Mouse (Mus musculus): ENCODE results near the gene Plce1. TPM values are rescaled to one million over a fixed set of nuclear protein-coding genes. Genes with fewer than 3 reads are reported as not detected.

Plce1 gene
- polyA plus RNA-seq, 1 experiment from 2014 or later = 5.0 TPM

- H3K4me1 ChIP-seq (replicated peaks) = no peaks in the 10 kb centered on the region
- no peaks in the 10 kb centered on the region for H3K27me3 ChIP-seq (ENCODE audit: insufficient read depth, poor library complexity, severe bottlenecking)
- WGBS = 73% methylated on average over 6 of the region's 6 CpGs
- H3K36me3 ChIP-seq = peaks cover 13% of the 10 kb centered on the region; the same call in 1 of the 2 replicates
- DNase-seq (ENCODE audit: low spot score) = no peak
- H3K9me3 ChIP-seq = no peaks in the 10 kb centered on the region
- no peak overlapping the region for H3K4me3 ChIP-seq
- no peak overlapping the region for H3K27ac ChIP-seq
Measured at GRCm38 (mm10) chr19:38728842-38729241, 247.9 kb downstream of the Plce1 start.

GRCm38 (mm10) chr19:38729264-38729663 is 248.4 kb downstream of the Plce1 start:
- Histone ChIP-seq H3K4me1 (replicated peaks) (no peaks in the 10 kb centered on the region), H3K27me3 (ENCODE audit: insufficient read depth, poor library complexity, severe bottlenecking) (no peaks in the 10 kb centered on the region), H3K36me3 (peaks cover 15% of the 10 kb centered on the region; the same call in 1 of the 2 replicates), H3K27ac (no peak overlapping the region), H3K9me3 (0 out of 2 replicates have a peak, but pooled peaks cover 2% of the 10 kb centered on the region), H3K4me3 (no peak overlapping the region)
- 24% methylated on average over 3 of the region's 3 CpGs for WGBS
- no peak for DNase-seq (ENCODE audit: low spot score)

- 0 out of 2 replicates have a peak, but pooled peaks cover 5% of the 10 kb centered on the region for H3K4me1 ChIP-seq (replicated peaks)
- 83% methylated on average over 8 of the region's 8 CpGs for WGBS
- 0 out of 2 replicates have a peak, but pooled peaks cover 1% of the 10 kb centered on the region for H3K36me3 ChIP-seq
- no peaks in the 10 kb centered on the region for H3K9me3 ChIP-seq
- H3K27ac ChIP-seq = no peak overlapping the region
- DNase-seq (ENCODE audit: low spot score) = no peak
- H3K27me3 ChIP-seq (ENCODE audit: insufficient read depth, poor library complexity, severe bottlenecking) = no peaks in the 10 kb centered on the region
- no peak overlapping the region for H3K4me3 ChIP-seq
Measured at GRCm38 (mm10) chr19:38744546-38744945, 263.6 kb downstream of the Plce1 start.

- 68% methylated on average over 10 of the region's 10 CpGs for WGBS
- no peak overlapping the region for H3K27ac ChIP-seq
- DNase-seq (ENCODE audit: low spot score) = no peak
- no peak overlapping the region for H3K4me3 ChIP-seq
- H3K36me3 ChIP-seq = 0 out of 2 replicates have a peak, but pooled peaks cover 6% of the 10 kb centered on the region
- 0 out of 2 replicates have a peak, but pooled peaks cover 5% of the 10 kb centered on the region for H3K4me1 ChIP-seq (replicated peaks)
- H3K27me3 ChIP-seq (ENCODE audit: insufficient read depth, poor library complexity, severe bottlenecking) = no peaks in the 10 kb centered on the region
- H3K9me3 ChIP-seq = no peaks in the 10 kb centered on the region
Measured at GRCm38 (mm10) chr19:38745810-38746491, 265.0 kb downstream of the Plce1 start.

GRCm38 (mm10) chr19:38746492-38747014 is 265.6 kb downstream of the Plce1 start:
- no peak overlapping the region for H3K4me3 ChIP-seq
- WGBS = 68% methylated on average over 6 of the region's 6 CpGs
- H3K4me1 ChIP-seq (replicated peaks) = 0 out of 2 replicates have a peak, but pooled peaks cover 5% of the 10 kb centered on the region
- DNase-seq (ENCODE audit: low spot score) = no peak
- no peaks in the 10 kb centered on the region for H3K27me3 ChIP-seq (ENCODE audit: insufficient read depth, poor library complexity, severe bottlenecking)
- H3K27ac ChIP-seq = no peak overlapping the region
- H3K9me3 ChIP-seq = no peaks in the 10 kb centered on the region
- 0 out of 2 replicates have a peak, but pooled peaks cover 6% of the 10 kb centered on the region for H3K36me3 ChIP-seq

GRCm38 (mm10) chr19:38750192-38750591 is 269.3 kb downstream of the Plce1 start:
- Histone ChIP-seq H3K27me3 (ENCODE audit: insufficient read depth, poor library complexity, severe bottlenecking) (no peaks in the 10 kb centered on the region), H3K36me3 (0 out of 2 replicates have a peak, but pooled peaks cover 6% of the 10 kb centered on the region), H3K27ac (no peak overlapping the region), H3K4me1 (replicated peaks) (0 out of 2 replicates have a peak, but pooled peaks cover 5% of the 10 kb centered on the region), H3K9me3 (no peaks in the 10 kb centered on the region), H3K4me3 (no peak overlapping the region)
- WGBS = 67% methylated on average over 4 of the region's 4 CpGs
- no peak for DNase-seq (ENCODE audit: low spot score)

- WGBS = 93% methylated on average over 3 of the region's 3 CpGs
- Histone ChIP-seq H3K4me3 (no peak overlapping the region), H3K36me3 (peaks cover 14% of the 10 kb centered on the region; the same call in 1 of the 2 replicates), H3K27me3 (ENCODE audit: insufficient read depth, poor library complexity, severe bottlenecking) (no peaks in the 10 kb centered on the region), H3K27ac (no peak overlapping the region), H3K4me1 (replicated peaks) (no peaks in the 10 kb centered on the region), H3K9me3 (no peaks in the 10 kb centered on the region)
- DNase-seq (ENCODE audit: low spot score) = no peak
Measured at GRCm38 (mm10) chr19:38757161-38757560, 276.3 kb downstream of the Plce1 start.

GRCm38 (mm10) chr19:38758056-38758455 is 277.1 kb downstream of the Plce1 start:
- Histone ChIP-seq H3K9me3 (no peaks in the 10 kb centered on the region), H3K4me3 (no peak overlapping the region), H3K27ac (no peak overlapping the region), H3K4me1 (replicated peaks) (no peaks in the 10 kb centered on the region), H3K36me3 (peaks cover 14% of the 10 kb centered on the region; the same call in 1 of the 2 replicates), H3K27me3 (ENCODE audit: insufficient read depth, poor library complexity, severe bottlenecking) (no peaks in the 10 kb centered on the region)
- 68% methylated on average over 5 of the region's 5 CpGs for WGBS
- DNase-seq (ENCODE audit: low spot score) = no peak

- WGBS = 85% methylated on average over 7 of the region's 7 CpGs
- Histone ChIP-seq H3K27ac (no peak overlapping the region), H3K9me3 (no peaks in the 10 kb centered on the region), H3K36me3 (peaks cover 14% of the 10 kb centered on the region; the same call in 1 of the 2 replicates), H3K4me1 (replicated peaks) (no peaks in the 10 kb centered on the region), H3K27me3 (ENCODE audit: insufficient read depth, poor library complexity, severe bottlenecking) (no peaks in the 10 kb centered on the region), H3K4me3 (no peak overlapping the region)
- no peak for DNase-seq (ENCODE audit: low spot score)
Measured at GRCm38 (mm10) chr19:38758685-38759472, 278.0 kb downstream of the Plce1 start.

- Histone ChIP-seq H3K27ac (no peak overlapping the region), H3K27me3 (ENCODE audit: insufficient read depth, poor library complexity, severe bottlenecking) (no peaks in the 10 kb centered on the region), H3K4me1 (replicated peaks) (no peaks in the 10 kb centered on the region), H3K4me3 (no peak overlapping the region), H3K9me3 (no peaks in the 10 kb centered on the region), H3K36me3 (peaks cover 14% of the 10 kb centered on the region; the same call in 1 of the 2 replicates)
- WGBS = 89% methylated on average over 3 of the region's 3 CpGs
- no peak for DNase-seq (ENCODE audit: low spot score)
Measured at GRCm38 (mm10) chr19:38760441-38760840, 279.5 kb downstream of the Plce1 start.

GRCm38 (mm10) chr19:38766306-38766705 is 285.4 kb downstream of the Plce1 start:
- H3K36me3 ChIP-seq = 0 out of 2 replicates have a peak, but pooled peaks cover 10% of the 10 kb centered on the region
- H3K27me3 ChIP-seq (ENCODE audit: insufficient read depth, poor library complexity, severe bottlenecking) = no peaks in the 10 kb centered on the region
- H3K4me1 ChIP-seq (replicated peaks) = no peaks in the 10 kb centered on the region
- no peak overlapping the region for H3K4me3 ChIP-seq
- no peaks in the 10 kb centered on the region for H3K9me3 ChIP-seq
- H3K27ac ChIP-seq = no peak overlapping the region
- WGBS = 86% methylated on average over 2 of the region's 2 CpGs
- DNase-seq (ENCODE audit: low spot score) = no peak

- Histone ChIP-seq H3K27me3 (ENCODE audit: insufficient read depth, poor library complexity, severe bottlenecking) (no peaks in the 10 kb centered on the region), H3K36me3 (peaks cover 1% of the 10 kb centered on the region; the same call in 1 of the 2 replicates), H3K9me3 (no peaks in the 10 kb centered on the region), H3K27ac (no peak overlapping the region), H3K4me1 (replicated peaks) (no peaks in the 10 kb centered on the region), H3K4me3 (no peak overlapping the region)
- peak; percentile 41 for DNase-seq (ENCODE audit: low spot score)
- WGBS = 65% methylated on average over 4 of the region's 4 CpGs
Measured at GRCm38 (mm10) chr19:38775548-38775947, 294.6 kb downstream of the Plce1 start.

Data from hindbrain, embryonic 10.5 days (tissue).